Mouse (Mus musculus): ENCODE data around the gene Dtd1.

GRCm38 (mm10) chr2:144774636-144775160 is 175.0 kb downstream of the Dtd1 start:
- TF ChIP-seq GATA1 (IDR thresholded peaks at IDR 0.05; ENCODE audit: borderline replicate concordance, low read length) = no peak
- no peak for TF ChIP-seq CTCF (IDR thresholded peaks at IDR 0.05; ENCODE audit: low read depth, low read length)
- no peak for TF ChIP-seq TAL1 (conservative IDR thresholded peaks at IDR 0.05; ENCODE audit: low read depth, low read length)
- TF ChIP-seq POLR2AphosphoS5 (IDR thresholded peaks at IDR 0.05; ENCODE audit: insufficient replicate concordance, low read depth, low read length) = no peak

Measured in G1E (cell line).